Mouse (Mus musculus) heart, embryonic 11.5 days (tissue): ENCODE measurements around the gene Adgrg6. TPM values are rescaled to one million over a fixed set of nuclear protein-coding genes. Genes with fewer than 3 reads are reported as not detected.
A peak's percentile ranks its signal among the peaks of the same experiment; 100 is the strongest.

Experiments used
- ATAC-seq: fragments of 200-750 bp; cut with Nextera tagmentation; replicated peaks from 2 replicates; pipeline ENCODE4 v1.8.0; 2017; ENCODE audit warnings: moderate library complexity; ENCODE audit not compliant: insufficient number of reproducible peaks, low FRiP score, low TSS enrichment
- H3K27ac ChIP-seq: fragments of 300-500 bp; sonication (generic); 2 replicates; pipeline ENCODE4 v1.5.1; 2014; ENCODE audit warnings: mild to moderate bottlenecking, low read depth, low read length
- H3K27me3 ChIP-seq: fragments of 300-500 bp; sonication (generic); 2 replicates; pipeline ENCODE4 v1.6.1; 2014; ENCODE audit warnings: mild to moderate bottlenecking, low read length, mixed read lengths; ENCODE audit not compliant: control insufficient read depth, insufficient read depth
- H3K36me3 ChIP-seq: fragments of 300-500 bp; sonication (generic); 2 replicates; pipeline ENCODE4 v1.6.1; 2014; ENCODE audit warnings: mild to moderate bottlenecking, low read length, moderate library complexity, mixed read lengths; ENCODE audit not compliant: control insufficient read depth, insufficient read depth
- H3K4me1 ChIP-seq: fragments of 300-500 bp; sonication (generic); 2 replicates; pipeline ENCODE4 v1.6.1; 2014; ENCODE audit warnings: low read length; ENCODE audit not compliant: control insufficient read depth, insufficient read depth
- H3K4me2 ChIP-seq: fragments of 300-500 bp; sonication (generic); 2 replicates; pipeline ENCODE4 v1.6.1; 2014; ENCODE audit warnings: mild to moderate bottlenecking, moderate library complexity
- H3K4me3 ChIP-seq: fragments of 300-500 bp; sonication (generic); 2 replicates; pipeline ENCODE4 v1.5.1; 2014; ENCODE audit warnings: low read depth, low read length
- H3K9ac ChIP-seq: fragments of 300-500 bp; sonication (generic); 2 replicates; pipeline ENCODE4 v1.6.1; 2014; ENCODE audit warnings: mild to moderate bottlenecking, low read depth, low read length, moderate library complexity
- H3K9me3 ChIP-seq: fragments of 300-500 bp; sonication (generic); replicated peaks from 2 replicates; pipeline ENCODE4 v1.6.1; 2016; ENCODE audit warnings: low read length; ENCODE audit not compliant: control insufficient read depth
- WGBS: fragments of 180-500 bp; shearing (Covaris S2); extraction: QIAGEN DNeasy Blood & Tissue Kit; methylation state at CpG from one replicate; pipeline ENCODE4 v1.1.7; 2014; ENCODE audit not compliant: insufficient replicate concordance; 5-methylcytosine and 5-hydroxymethylcytosine counted together
- polyA plus RNA-seq: library from polyadenylated mRNA; unstranded; fragments of >200 nt; fragmentation: Nextera tagmentation; extraction: Ambion mirVana; gene quantifications from 2 replicates; pipeline ENCODE4 v1.2.1, GENCODE M21; 2014

Gene Adgrg6
- polyA plus RNA-seq, 1 experiment from 2014 or later, result 23.8 TPM

DNA sequence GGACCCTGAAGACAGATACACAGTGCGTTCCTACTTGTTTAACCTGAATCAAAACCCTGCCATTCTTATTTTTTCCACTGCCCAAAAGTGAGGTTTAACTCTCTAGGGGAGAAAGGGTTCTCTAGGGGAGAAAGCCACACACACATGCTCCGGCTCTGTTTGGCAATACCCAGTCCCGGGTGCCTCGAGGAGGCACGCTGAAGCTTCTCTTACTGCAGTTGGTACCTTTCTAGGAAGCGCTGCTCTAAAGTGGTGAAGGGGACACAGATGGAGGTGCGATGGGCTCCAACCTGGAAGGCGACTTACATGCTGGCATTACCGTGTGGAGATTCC is 885 bp downstream of the Adgrg6 start:
- Histone ChIP-seq H3K27me3 (peaks cover 9% of the 10 kb centered on the region), H3K36me3 (no peaks in the 10 kb centered on the region), H3K9ac (peak overlapping the region; percentile 77), H3K9me3 (no peaks in the 10 kb centered on the region), H3K4me1 (no peaks in the 10 kb centered on the region), H3K4me2 (peak overlapping the region; percentile 97), H3K27ac (peak overlapping the region; percentile 73; the same call in 1 of the 2 replicates), H3K4me3 (peak overlapping the region; percentile 80)
- no peak for ATAC-seq
- 8% methylated on average over 9 of the region's 9 CpGs for WGBS

DNA sequence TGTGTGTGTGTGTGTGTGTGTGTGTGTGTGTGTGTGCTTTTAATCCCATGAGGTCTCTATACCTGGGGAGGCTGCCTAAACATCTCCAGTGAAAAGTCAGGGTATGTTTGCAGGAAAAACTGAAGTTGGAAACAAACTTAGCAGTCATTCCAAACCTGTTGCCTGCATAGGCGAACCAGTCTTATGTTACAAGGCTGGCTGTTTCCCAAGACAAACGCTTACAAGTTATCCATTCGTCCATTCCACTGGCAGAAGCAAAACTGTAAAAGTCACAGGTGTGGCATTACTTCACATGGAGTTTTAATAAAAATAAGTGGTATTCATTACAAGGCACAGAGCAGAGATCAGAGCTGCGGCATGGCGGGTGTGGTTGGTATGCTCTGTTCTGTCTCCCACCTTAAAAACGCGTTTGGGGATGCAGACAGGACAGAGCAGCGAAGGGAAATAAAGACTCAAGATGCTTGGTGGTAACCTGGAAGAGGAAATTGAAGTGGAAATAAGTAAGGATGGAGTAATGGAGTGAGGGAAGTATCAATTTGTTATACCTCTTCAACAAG is 1.9 kb downstream of the Adgrg6 start:
- H3K27me3 ChIP-seq, result peaks cover 9% of the 10 kb centered on the region
- 61% methylated on average over 8 of the region's 8 CpGs for WGBS
- H3K36me3 ChIP-seq, result no peaks in the 10 kb centered on the region
- peak overlapping the region; percentile 97 for H3K4me2 ChIP-seq
- H3K4me3 ChIP-seq, result peak overlapping the region; percentile 80
- H3K9me3 ChIP-seq, result no peaks in the 10 kb centered on the region
- no peaks in the 10 kb centered on the region for H3K4me1 ChIP-seq
- H3K27ac ChIP-seq, result no peak overlapping the region
- peak overlapping the region; percentile 77; the same call in 1 of the 2 replicates for H3K9ac ChIP-seq
- ATAC-seq, result no peak

GRCm38 (mm10) chr10:14537102-14537501 is 8.4 kb downstream of the Adgrg6 start:
- ATAC-seq, result no peak
- no peak overlapping the region for H3K4me2 ChIP-seq
- no peaks in the 10 kb centered on the region for H3K36me3 ChIP-seq
- no peaks in the 10 kb centered on the region for H3K4me1 ChIP-seq
- H3K27ac ChIP-seq, result no peak overlapping the region
- WGBS, result 82% methylated on average over 3 of the region's 3 CpGs
- H3K9ac ChIP-seq, result no peak overlapping the region
- H3K4me3 ChIP-seq, result no peak overlapping the region
- H3K27me3 ChIP-seq, result no peaks in the 10 kb centered on the region
- no peaks in the 10 kb centered on the region for H3K9me3 ChIP-seq

GRCm38 (mm10) chr10:14531090-14531489 is 14.4 kb downstream of the Adgrg6 start:
- Histone ChIP-seq H3K9ac (no peak overlapping the region), H3K9me3 (no peaks in the 10 kb centered on the region), H3K27me3 (no peaks in the 10 kb centered on the region), H3K4me1 (no peaks in the 10 kb centered on the region), H3K4me2 (no peak overlapping the region), H3K36me3 (no peaks in the 10 kb centered on the region), H3K27ac (no peak overlapping the region), H3K4me3 (no peak overlapping the region)
- ATAC-seq, result no peak
- 73% methylated on average over 3 of the region's 3 CpGs for WGBS

DNA sequence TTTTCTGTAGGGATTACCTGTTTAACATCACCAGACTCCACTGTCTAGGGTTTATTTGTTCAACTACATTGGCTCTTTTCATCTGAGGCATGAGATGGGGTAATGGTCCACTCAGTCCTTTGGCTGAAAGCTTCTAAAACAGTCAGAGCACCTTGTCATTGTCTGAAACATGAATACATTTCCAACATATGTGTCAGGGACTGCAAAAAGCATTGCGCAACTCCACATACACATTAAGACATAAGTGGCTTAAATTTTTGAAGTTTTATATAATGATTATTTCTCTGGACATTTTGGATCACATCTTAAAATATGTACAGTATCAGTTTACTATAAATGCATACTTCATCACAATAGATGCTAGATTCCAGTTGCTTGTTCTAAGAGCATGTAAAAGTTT is 14.8 kb downstream of the Adgrg6 start:
- no peak overlapping the region for H3K4me2 ChIP-seq
- 88% methylated on average over 1 of the region's 1 CpGs for WGBS
- H3K27me3 ChIP-seq, result no peaks in the 10 kb centered on the region
- H3K4me3 ChIP-seq, result no peak overlapping the region
- no peaks in the 10 kb centered on the region for H3K36me3 ChIP-seq
- ATAC-seq, result no peak
- H3K9me3 ChIP-seq, result no peaks in the 10 kb centered on the region
- no peak overlapping the region for H3K9ac ChIP-seq
- no peaks in the 10 kb centered on the region for H3K4me1 ChIP-seq
- no peak overlapping the region for H3K27ac ChIP-seq

DNA sequence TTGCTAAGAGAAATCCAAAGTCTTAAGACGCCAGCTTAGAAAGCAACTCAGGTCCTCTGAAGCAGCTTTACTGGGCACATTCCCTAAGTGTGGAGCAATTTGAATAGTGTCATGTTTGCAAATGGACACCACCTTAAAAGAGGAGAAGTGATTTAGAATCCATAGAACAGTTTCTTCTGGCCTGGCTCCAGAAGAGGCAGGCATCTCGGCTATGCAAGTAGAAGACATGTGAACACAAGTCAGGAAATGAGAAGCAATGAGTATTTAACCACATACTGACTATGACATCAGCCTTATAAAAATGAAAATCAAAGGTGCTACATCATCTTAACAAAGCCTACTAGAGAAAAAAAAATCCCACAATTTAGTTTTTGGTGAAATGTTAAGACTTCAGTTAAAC is 17.7 kb downstream of the Adgrg6 start:
- ATAC-seq, result no peak
- Histone ChIP-seq H3K9me3 (no peaks in the 10 kb centered on the region), H3K27me3 (no peaks in the 10 kb centered on the region), H3K9ac (no peak overlapping the region), H3K36me3 (no peaks in the 10 kb centered on the region), H3K27ac (no peak overlapping the region), H3K4me1 (no peaks in the 10 kb centered on the region), H3K4me3 (no peak overlapping the region), H3K4me2 (no peak overlapping the region)
- WGBS, result 65% methylated on average over 2 of the region's 2 CpGs

GRCm38 (mm10) chr10:14522729-14523128 is 22.7 kb downstream of the Adgrg6 start:
- H3K9ac ChIP-seq, result no peak overlapping the region
- WGBS, result 85% methylated on average over 5 of the region's 5 CpGs
- no peak overlapping the region for H3K27ac ChIP-seq
- ATAC-seq, result no peak
- H3K4me3 ChIP-seq, result no peak overlapping the region
- no peak overlapping the region for H3K4me2 ChIP-seq
- H3K27me3 ChIP-seq, result no peaks in the 10 kb centered on the region
- H3K9me3 ChIP-seq, result no peaks in the 10 kb centered on the region
- H3K36me3 ChIP-seq, result no peaks in the 10 kb centered on the region
- H3K4me1 ChIP-seq, result peaks cover 4% of the 10 kb centered on the region

DNA sequence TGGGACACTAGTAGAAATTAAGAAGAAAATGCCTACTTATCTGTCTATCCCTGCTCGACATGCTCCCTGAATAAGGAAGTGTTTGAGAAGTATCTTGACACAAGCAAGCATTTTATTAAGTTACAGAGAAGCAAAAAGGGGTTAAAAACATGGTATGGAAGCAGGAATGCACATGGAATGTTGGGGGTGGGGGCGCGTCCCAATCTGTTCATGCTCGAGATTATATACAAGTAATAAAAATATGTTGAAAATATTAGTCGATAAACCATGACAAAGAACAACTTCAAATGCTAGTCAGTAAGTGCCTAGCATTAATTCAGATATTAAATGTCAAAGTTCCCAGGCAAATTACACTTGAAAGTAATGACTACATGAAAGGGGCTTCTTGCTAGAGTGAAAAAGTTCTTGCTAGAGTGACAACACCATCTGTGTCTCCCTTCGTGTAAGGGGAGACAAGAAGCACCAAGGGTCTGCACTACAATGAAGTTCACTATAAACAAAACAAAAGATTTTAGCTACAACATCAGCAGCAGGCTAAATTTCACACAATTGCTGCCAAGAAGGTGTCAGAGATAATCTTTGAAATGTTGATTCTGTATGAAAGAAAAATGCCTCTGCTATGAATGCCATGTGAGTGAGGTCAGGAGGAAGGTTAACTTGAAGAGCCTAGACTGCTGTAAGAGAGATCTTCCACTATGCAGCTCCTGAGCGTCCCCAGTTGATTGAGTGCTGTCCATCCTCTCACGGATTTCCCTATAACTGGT is 24.4 kb downstream of the Adgrg6 start:
- Histone ChIP-seq H3K4me2 (no peak overlapping the region), H3K27ac (no peak overlapping the region), H3K4me1 (peaks cover 4% of the 10 kb centered on the region), H3K9ac (no peak overlapping the region), H3K27me3 (no peaks in the 10 kb centered on the region), H3K4me3 (no peak overlapping the region), H3K9me3 (no peaks in the 10 kb centered on the region), H3K36me3 (no peaks in the 10 kb centered on the region)
- ATAC-seq, result no peak
- 53% methylated on average over 8 of the region's 8 CpGs for WGBS

DNA sequence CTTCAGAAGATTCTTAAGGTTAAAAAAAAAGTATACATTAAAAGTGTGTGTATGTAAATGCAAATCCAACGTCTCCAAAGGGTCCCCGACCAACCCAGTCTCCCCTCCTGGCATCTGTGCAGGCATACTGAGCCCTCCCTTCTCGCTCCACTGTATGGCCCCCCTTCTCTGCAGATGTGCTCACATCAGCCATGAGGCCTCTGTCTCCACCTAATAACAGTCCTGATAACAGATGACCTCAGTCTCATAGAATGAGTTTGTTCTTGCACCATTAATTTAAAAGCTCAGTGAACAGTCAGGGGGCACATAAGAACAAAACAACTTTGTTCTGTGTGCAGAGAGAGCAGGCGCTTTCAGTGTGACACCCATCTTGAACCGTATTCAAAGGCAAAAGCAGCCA is 27.6 kb downstream of the Adgrg6 start:
- 51% methylated on average over 5 of the region's 5 CpGs for WGBS
- no peaks in the 10 kb centered on the region for H3K36me3 ChIP-seq
- H3K4me1 ChIP-seq, result peaks cover 4% of the 10 kb centered on the region
- H3K4me2 ChIP-seq, result no peak overlapping the region
- H3K27ac ChIP-seq, result no peak overlapping the region
- H3K27me3 ChIP-seq, result no peaks in the 10 kb centered on the region
- no peak for ATAC-seq
- no peak overlapping the region for H3K4me3 ChIP-seq
- H3K9ac ChIP-seq, result no peak overlapping the region
- H3K9me3 ChIP-seq, result no peaks in the 10 kb centered on the region
